Mouse (Mus musculus): ENCODE data around the gene H2-K1.
A peak's percentile ranks its signal among the peaks of the same experiment; 100 is the strongest.

GRCm38 (mm10) chr17:34034064-34034463 lies 33.9 kb upstream of the H2-K1 start:
- TF ChIP-seq CTCF (IDR thresholded peaks at IDR 0.05; ENCODE audit: borderline replicate concordance, control insufficient read depth, extremely low read depth, insufficient read depth, low read length, poor library complexity) (peak; percentile 77; the same call in 1 of the 2 replicates), POLR2A (IDR thresholded peaks at IDR 0.05; ENCODE audit: control insufficient read depth, extremely low read depth, insufficient read depth, low read length, poor library complexity) (no peak)
